Mouse (Mus musculus) lung, adult 2 months (tissue): ENCODE results near the gene Olfr1491.

Experiments
- CTCF ChIP-seq: fragments of 200-500 bp; IDR thresholded peaks from 2 replicates; pipeline ENCODE4 v1.5.1; 2011; ENCODE audit warnings: mild to moderate bottlenecking, low read length, control low read depth; ENCODE audit not compliant: insufficient read depth
- POLR2A ChIP-seq: fragments of 200-500 bp; IDR thresholded peaks from 2 replicates; pipeline ENCODE4 v1.6.1; 2011; ENCODE audit warnings: low read depth, mild to moderate bottlenecking, control low read depth, low read length, borderline replicate concordance; ENCODE audit errors: extremely low read depth

DNA sequence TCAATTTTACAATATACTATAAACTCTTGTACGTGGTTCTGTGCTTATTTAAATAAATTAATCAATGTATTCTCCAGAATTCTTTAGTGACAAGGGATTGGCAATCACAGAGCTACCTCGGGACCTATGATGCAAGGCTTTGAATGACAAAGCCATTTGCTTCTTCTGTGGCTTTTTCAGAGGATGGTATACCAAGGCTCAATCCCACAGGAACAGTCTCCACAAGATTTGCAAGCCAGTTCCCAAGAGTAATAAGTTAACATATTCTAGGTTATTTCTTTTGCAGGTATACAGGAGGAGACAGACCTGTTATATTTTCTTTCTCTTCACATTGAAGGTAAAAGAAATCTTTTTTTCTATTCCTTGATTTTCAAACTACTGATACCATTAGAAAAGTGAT lies 25.9 kb downstream of the Olfr1491 start, which contains the start of gene Olfr1493-ps1:
- TF ChIP-seq POLR2A (no peak), CTCF (no peak)
